Mouse (Mus musculus): Measurements from ENCODE around the gene Hoxb1. TPM values are rescaled to one million over a fixed set of nuclear protein-coding genes. Genes with fewer than 3 reads are reported as not detected.

Hoxb1 gene
- polyA plus RNA-seq, 1 experiment from 2014 or later, result not detected

- Histone ChIP-seq H3K9me3 (replicated peaks; ENCODE audit: control insufficient read depth, low read length) (no peaks in the 10 kb centered on the region), H3K4me2 (ENCODE audit: low read depth, low read length) (no peak overlapping the region), H3K9ac (ENCODE audit: low read depth, low read length) (no peak overlapping the region), H3K36me3 (ENCODE audit: control insufficient read depth, insufficient read depth) (no peaks in the 10 kb centered on the region), H3K4me1 (ENCODE audit: control insufficient read depth, low read depth, low read length) (no peaks in the 10 kb centered on the region; the same call in 1 of the 2 replicates), H3K27me3 (ENCODE audit: control insufficient read depth, insufficient read depth, low read depth, low read length) (peaks cover 90% of the 10 kb centered on the region), H3K27ac (ENCODE audit: low read length) (no peak overlapping the region), H3K4me3 (ENCODE audit: low read depth, low read length) (no peak overlapping the region)
- WGBS (ENCODE audit: insufficient replicate concordance), result 1% methylated on average over 35 of the region's 36 CpGs
- no peak for ATAC-seq (ENCODE audit: low read depth)
Observed at GRCm38 (mm10) chr11:96340698-96341365, 24.7 kb upstream of the Hoxb1 start.

GRCm38 (mm10) chr11:96341701-96342575 lies 23.6 kb upstream of the Hoxb1 start:
- Histone ChIP-seq H3K4me2 (ENCODE audit: low read depth, low read length) (no peak overlapping the region), H3K27me3 (ENCODE audit: control insufficient read depth, insufficient read depth, low read depth, low read length) (peaks cover 90% of the 10 kb centered on the region), H3K27ac (ENCODE audit: low read length) (peak overlapping the region; percentile 14; the same call in 1 of the 2 replicates), H3K4me3 (ENCODE audit: low read depth, low read length) (peak overlapping the region; percentile 36), H3K36me3 (ENCODE audit: control insufficient read depth, insufficient read depth) (no peaks in the 10 kb centered on the region), H3K9ac (ENCODE audit: low read depth, low read length) (no peak overlapping the region), H3K9me3 (replicated peaks; ENCODE audit: control insufficient read depth, low read length) (no peaks in the 10 kb centered on the region), H3K4me1 (ENCODE audit: control insufficient read depth, low read depth, low read length) (no peaks in the 10 kb centered on the region; the same call in 1 of the 2 replicates)
- WGBS (ENCODE audit: insufficient replicate concordance), result 3% methylated on average over 40 of the region's 40 CpGs
- ATAC-seq (ENCODE audit: low read depth), result no peak

- Histone ChIP-seq H3K4me1 (ENCODE audit: control insufficient read depth, low read depth, low read length) (no peaks in the 10 kb centered on the region; the same call in 1 of the 2 replicates), H3K9ac (ENCODE audit: low read depth, low read length) (no peak overlapping the region), H3K27ac (ENCODE audit: low read length) (no peak overlapping the region), H3K9me3 (replicated peaks; ENCODE audit: control insufficient read depth, low read length) (no peaks in the 10 kb centered on the region), H3K36me3 (ENCODE audit: control insufficient read depth, insufficient read depth) (no peaks in the 10 kb centered on the region), H3K4me3 (ENCODE audit: low read depth, low read length) (no peak overlapping the region), H3K27me3 (ENCODE audit: control insufficient read depth, insufficient read depth, low read depth, low read length) (peaks cover 90% of the 10 kb centered on the region), H3K4me2 (ENCODE audit: low read depth, low read length) (no peak overlapping the region)
- WGBS (ENCODE audit: insufficient replicate concordance), result 7% methylated on average over 4 of the region's 4 CpGs
- ATAC-seq (ENCODE audit: low read depth), result no peak
Observed at GRCm38 (mm10) chr11:96342576-96342930, 23.0 kb upstream of the Hoxb1 start.

- Histone ChIP-seq H3K4me3 (ENCODE audit: low read depth, low read length) (no peak overlapping the region), H3K4me2 (ENCODE audit: low read depth, low read length) (no peak overlapping the region), H3K36me3 (ENCODE audit: control insufficient read depth, insufficient read depth) (no peaks in the 10 kb centered on the region), H3K27ac (ENCODE audit: low read length) (no peak overlapping the region), H3K9ac (ENCODE audit: low read depth, low read length) (no peak overlapping the region), H3K4me1 (ENCODE audit: control insufficient read depth, low read depth, low read length) (no peaks in the 10 kb centered on the region; the same call in 1 of the 2 replicates), H3K9me3 (replicated peaks; ENCODE audit: control insufficient read depth, low read length) (no peaks in the 10 kb centered on the region), H3K27me3 (ENCODE audit: control insufficient read depth, insufficient read depth, low read depth, low read length) (peaks cover 92% of the 10 kb centered on the region)
- 39% methylated on average over 2 of the region's 2 CpGs for WGBS (ENCODE audit: insufficient replicate concordance)
- no peak for ATAC-seq (ENCODE audit: low read depth)
Observed at GRCm38 (mm10) chr11:96343206-96343745, 22.3 kb upstream of the Hoxb1 start.

GRCm38 (mm10) chr11:96344061-96344877 lies 21.3 kb upstream of the Hoxb1 start:
- Histone ChIP-seq H3K27me3 (ENCODE audit: control insufficient read depth, insufficient read depth, low read depth, low read length) (peaks cover 92% of the 10 kb centered on the region), H3K4me1 (ENCODE audit: control insufficient read depth, low read depth, low read length) (no peaks in the 10 kb centered on the region; the same call in 1 of the 2 replicates), H3K9ac (ENCODE audit: low read depth, low read length) (no peak overlapping the region), H3K9me3 (replicated peaks; ENCODE audit: control insufficient read depth, low read length) (no peaks in the 10 kb centered on the region), H3K4me2 (ENCODE audit: low read depth, low read length) (no peak overlapping the region), H3K4me3 (ENCODE audit: low read depth, low read length) (no peak overlapping the region), H3K27ac (ENCODE audit: low read length) (no peak overlapping the region), H3K36me3 (ENCODE audit: control insufficient read depth, insufficient read depth) (no peaks in the 10 kb centered on the region)
- no peak for ATAC-seq (ENCODE audit: low read depth)
- WGBS (ENCODE audit: insufficient replicate concordance), result 32% methylated on average over 40 of the region's 40 CpGs

GRCm38 (mm10) chr11:96344878-96345159 lies 20.7 kb upstream of the Hoxb1 start:
- Histone ChIP-seq H3K4me1 (ENCODE audit: control insufficient read depth, low read depth, low read length) (no peaks in the 10 kb centered on the region; the same call in 1 of the 2 replicates), H3K4me3 (ENCODE audit: low read depth, low read length) (no peak overlapping the region), H3K27ac (ENCODE audit: low read length) (no peak overlapping the region), H3K4me2 (ENCODE audit: low read depth, low read length) (no peak overlapping the region), H3K9me3 (replicated peaks; ENCODE audit: control insufficient read depth, low read length) (no peaks in the 10 kb centered on the region), H3K27me3 (ENCODE audit: control insufficient read depth, insufficient read depth, low read depth, low read length) (peaks cover 92% of the 10 kb centered on the region), H3K9ac (ENCODE audit: low read depth, low read length) (no peak overlapping the region), H3K36me3 (ENCODE audit: control insufficient read depth, insufficient read depth) (no peaks in the 10 kb centered on the region)
- no peak for ATAC-seq (ENCODE audit: low read depth)
- 48% methylated on average over 5 of the region's 6 CpGs for WGBS (ENCODE audit: insufficient replicate concordance)

- Histone ChIP-seq H3K4me2 (ENCODE audit: low read depth, low read length) (peak overlapping the region; percentile 32; the same call in 1 of the 2 replicates), H3K27me3 (ENCODE audit: control insufficient read depth, insufficient read depth, low read depth, low read length) (peaks cover 90% of the 10 kb centered on the region), H3K9ac (ENCODE audit: low read depth, low read length) (no peak overlapping the region), H3K9me3 (replicated peaks; ENCODE audit: control insufficient read depth, low read length) (no peaks in the 10 kb centered on the region), H3K36me3 (ENCODE audit: control insufficient read depth, insufficient read depth) (no peaks in the 10 kb centered on the region), H3K4me3 (ENCODE audit: low read depth, low read length) (peak overlapping the region; percentile 24; the same call in 1 of the 2 replicates), H3K27ac (ENCODE audit: low read length) (no peak overlapping the region), H3K4me1 (ENCODE audit: control insufficient read depth, low read depth, low read length) (no peaks in the 10 kb centered on the region; the same call in 1 of the 2 replicates)
- no peak for ATAC-seq (ENCODE audit: low read depth)
- 6% methylated on average over 47 of the region's 56 CpGs for WGBS (ENCODE audit: insufficient replicate concordance)
Observed at GRCm38 (mm10) chr11:96345220-96345892, 20.2 kb upstream of the Hoxb1 start.

Measured in liver, embryonic 16.5 days (tissue).